Mouse (Mus musculus) heart, postnatal 0 days (tissue): ENCODE measurements around the gene Klf16.

Experiments
- CTCF ChIP-seq: IDR thresholded peaks from 2 replicates; pipeline ENCODE4 v1.5.1; 2016; ENCODE audit warnings: antibody characterized with exemption, control low read depth, low read depth
- EP300 ChIP-seq: IDR thresholded peaks from 2 replicates; pipeline ENCODE4 v1.6.1; 2016; ENCODE audit warnings: antibody characterized with exemption, low read depth

- TF ChIP-seq CTCF (no peak), EP300 (no peak)
Measured at GRCm38 (mm10) chr10:80545590-80545989, 31.5 kb downstream of the Klf16 start.
